Mouse (Mus musculus) midbrain, postnatal 0 days (tissue): ENCODE results near the gene Daam1. TPM values are rescaled to one million over a fixed set of nuclear protein-coding genes. Genes with fewer than 3 reads are reported as not detected.

ENCODE experiments used
- ATAC-seq: fragments of 200-750 bp; cut with Nextera tagmentation; 2 replicates; pipeline ENCODE4 v1.8.0; 2017; ENCODE audit warnings: moderate number of reproducible peaks, mild to moderate bottlenecking, moderate TSS enrichment, moderate library complexity; ENCODE audit not compliant: low FRiP score
- DNase-seq: peaks from one replicate; pipeline ENCODE4 v3.0.0-alpha.2; 2015; ENCODE audit warnings: low spot score
- H3K27ac ChIP-seq: fragments of 300-500 bp; sonication (generic); 2 replicates; pipeline ENCODE4 v1.5.1; 2014; ENCODE audit warnings: low read depth, mild to moderate bottlenecking, low read length, mixed read lengths
- H3K27me3 ChIP-seq: fragments of 300-500 bp; sonication (generic); 2 replicates; pipeline ENCODE4 v1.6.1; 2014; ENCODE audit warnings: low read length, control low read depth, mixed read lengths; ENCODE audit not compliant: insufficient read depth
- H3K36me3 ChIP-seq: fragments of 300-500 bp; sonication (generic); 2 replicates; pipeline ENCODE4 v1.6.1; 2014; ENCODE audit warnings: low read length, control low read depth, mixed read lengths; ENCODE audit not compliant: insufficient read depth
- H3K4me1 ChIP-seq: fragments of 300-500 bp; sonication (generic); 2 replicates; pipeline ENCODE4 v1.6.1; 2014; ENCODE audit warnings: mild to moderate bottlenecking, control low read depth, antibody characterized with exemption, low read length, mixed read lengths; ENCODE audit not compliant: insufficient read depth
- H3K4me2 ChIP-seq: fragments of 300-500 bp; sonication (generic); 2 replicates; pipeline ENCODE4 v1.6.1; 2014; ENCODE audit warnings: low read depth, mild to moderate bottlenecking, low read length, mixed read lengths; ENCODE audit not compliant: poor library complexity, severe bottlenecking
- H3K4me3 ChIP-seq: fragments of 300-500 bp; sonication (generic); 2 replicates; pipeline ENCODE4 v1.5.1; 2014; ENCODE audit warnings: low read depth, mild to moderate bottlenecking, low read length, moderate library complexity
- H3K9ac ChIP-seq: fragments of 300-500 bp; sonication (generic); replicated peaks from 2 replicates; pipeline ENCODE4 v1.6.1; 2014; ENCODE audit warnings: mild to moderate bottlenecking, low read length, moderate library complexity, mixed read lengths; ENCODE audit not compliant: poor library complexity, severe bottlenecking
- H3K9me3 ChIP-seq: fragments of 300-500 bp; sonication (generic); 2 replicates; pipeline ENCODE4 v1.6.1; 2016; ENCODE audit warnings: low read length, control low read depth
- CTCF ChIP-seq: IDR thresholded peaks from 2 replicates; pipeline ENCODE4 v1.5.1; 2016; ENCODE audit warnings: antibody characterized with exemption, mild to moderate bottlenecking
- WGBS: fragments of 180-500 bp; shearing (Covaris S2); extraction: QIAGEN DNeasy Blood & Tissue Kit; methylation state at CpG from one replicate; pipeline ENCODE4 v1.1.7; 2014; 5-methylcytosine and 5-hydroxymethylcytosine counted together
- polyA plus RNA-seq: library from polyadenylated mRNA; unstranded; fragments of >200 nt; fragmentation: Nextera tagmentation; extraction: Ambion mirVana; gene quantifications from 2 replicates; pipeline ENCODE4 v1.2.1, GENCODE M21; 2015
- total RNA-seq: library from RNA; depleted of rRNA; stranded (reverse); fragments of >200 nt; gene quantifications from 2 replicates; pipeline ENCODE4 v1.2.3, GENCODE M21; 2014

Daam1 gene
- total and polyA plus RNA-seq, 2 experiments from 2014 or later: 27.3 to 86.0 TPM

DNA sequence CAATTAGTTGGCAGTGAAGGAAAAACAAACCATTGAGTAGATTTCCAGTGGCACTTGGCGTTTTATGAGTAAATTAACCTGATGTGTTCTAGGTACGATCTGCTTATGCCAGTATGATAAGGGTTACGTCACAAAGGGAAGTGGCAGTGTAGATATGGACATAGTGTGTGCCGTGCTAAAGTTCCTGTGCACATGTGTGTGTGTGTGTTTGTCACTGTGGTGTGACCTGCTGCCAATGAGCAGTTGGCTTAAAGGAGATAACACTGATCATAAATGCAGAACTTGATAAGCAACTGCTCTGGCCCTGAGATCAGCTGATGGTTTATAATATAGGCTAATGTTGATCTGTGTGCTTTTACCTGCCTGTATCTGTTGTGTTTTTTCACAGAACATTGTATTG, 73.4 kb downstream of the Daam1 start:
- H3K27ac ChIP-seq: no peak overlapping the region

DNA sequence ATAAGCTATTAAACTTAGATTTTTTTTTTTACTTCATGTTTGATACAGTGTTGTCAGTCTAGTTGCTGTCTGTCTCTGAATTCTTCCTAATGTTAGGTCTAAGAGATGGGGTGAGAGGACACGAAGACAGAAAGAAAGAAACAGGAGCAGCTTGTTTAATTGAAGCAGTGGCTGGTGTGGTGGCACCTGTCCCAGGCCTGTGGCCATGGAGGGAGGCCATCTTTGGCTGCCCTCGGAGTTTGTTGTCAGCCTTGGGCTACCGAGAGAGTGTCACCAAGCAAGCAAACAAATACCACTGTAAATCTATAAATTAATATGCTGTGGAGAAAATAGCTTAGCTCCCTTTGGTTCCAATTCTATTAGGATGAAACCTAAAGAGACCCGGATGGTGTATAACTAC, 74.0 kb downstream of the Daam1 start:
- 77% methylated on average over 4 of the region's 4 CpGs for WGBS
- no peak overlapping the region for H3K4me3 ChIP-seq

More for the DNA sequence above, 73.4 kb downstream of the Daam1 start:
- Histone ChIP-seq H3K4me3 (no peak overlapping the region), H3K4me1 (peaks cover 5% of the 10 kb centered on the region; the same call in 1 of the 2 replicates), H3K36me3 (0 out of 2 replicates have a peak, but pooled peaks cover 4% of the 10 kb centered on the region), H3K4me2 (no peak overlapping the region), H3K9me3 (no peaks in the 10 kb centered on the region), H3K27me3 (no peaks in the 10 kb centered on the region), H3K9ac (no peak overlapping the region)
- no peak for TF ChIP-seq CTCF
- 87% methylated on average over 4 of the region's 4 CpGs for WGBS
- DNase-seq: no peak
- ATAC-seq: no peak

GRCm38 (mm10) chr12:71905640-71906320, 74.9 kb downstream of the Daam1 start:
- ATAC-seq: no peak

More for the DNA sequence above, 74.0 kb downstream of the Daam1 start:
- H3K27ac ChIP-seq: no peak overlapping the region
- H3K9ac ChIP-seq: no peak overlapping the region
- no peak for TF ChIP-seq CTCF
- peaks cover 5% of the 10 kb centered on the region; the same call in 1 of the 2 replicates for H3K4me1 ChIP-seq
- no peak for ATAC-seq
- no peaks in the 10 kb centered on the region for H3K27me3 ChIP-seq
- H3K36me3 ChIP-seq: 0 out of 2 replicates have a peak, but pooled peaks cover 4% of the 10 kb centered on the region
- no peak for DNase-seq
- no peak overlapping the region for H3K4me2 ChIP-seq
- H3K9me3 ChIP-seq: no peaks in the 10 kb centered on the region

GRCm38 (mm10) chr12:71906582-71907267, 75.8 kb downstream of the Daam1 start:
- peak; percentile 78 for ATAC-seq
- DNase-seq: peak; percentile 69

More at GRCm38 (mm10) chr12:71905640-71906320, 74.9 kb downstream of the Daam1 start:
- Histone ChIP-seq H3K27ac (no peak overlapping the region), H3K27me3 (no peaks in the 10 kb centered on the region), H3K9me3 (no peaks in the 10 kb centered on the region), H3K9ac (no peak overlapping the region), H3K4me2 (no peak overlapping the region), H3K4me3 (no peak overlapping the region), H3K4me1 (peaks cover 5% of the 10 kb centered on the region; the same call in 1 of the 2 replicates), H3K36me3 (0 out of 2 replicates have a peak, but pooled peaks cover 4% of the 10 kb centered on the region)
- DNase-seq: no peak
- TF ChIP-seq CTCF: no peak
- WGBS: 88% methylated on average over 13 of the region's 13 CpGs

DNA sequence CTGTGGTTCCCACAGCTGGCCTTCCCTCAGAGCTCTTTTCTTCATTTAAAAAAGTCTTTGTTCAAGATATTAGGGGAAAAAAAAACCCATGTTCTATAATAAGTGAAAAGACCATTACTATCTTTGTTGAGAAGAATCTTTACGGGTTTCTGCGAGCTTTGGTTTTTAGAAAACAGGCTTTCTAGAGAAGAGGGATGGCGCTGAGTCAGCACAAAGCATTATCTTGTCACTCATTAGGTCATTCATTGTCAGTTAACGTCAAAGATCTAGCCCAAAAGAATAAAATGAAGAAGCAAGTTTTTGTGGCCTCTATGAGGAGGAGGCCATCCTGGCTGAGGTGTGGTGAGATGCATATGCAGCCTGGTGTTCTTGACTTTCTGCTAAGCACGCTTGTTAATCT, 78.1 kb downstream of the Daam1 start:
- H3K4me3 ChIP-seq: no peak overlapping the region
- ATAC-seq (no peak), DNase-seq (no peak)
- no peaks in the 10 kb centered on the region for H3K27me3 ChIP-seq
- peaks cover 5% of the 10 kb centered on the region; the same call in 1 of the 2 replicates for H3K4me1 ChIP-seq
- H3K27ac ChIP-seq: no peak overlapping the region
- WGBS: 84% methylated on average over 5 of the region's 5 CpGs
- no peaks in the 10 kb centered on the region for H3K9me3 ChIP-seq
- H3K4me2 ChIP-seq: no peak overlapping the region
- no peak overlapping the region for H3K9ac ChIP-seq
- no peak for TF ChIP-seq CTCF
- H3K36me3 ChIP-seq: no peaks in the 10 kb centered on the region

More at GRCm38 (mm10) chr12:71906582-71907267, 75.8 kb downstream of the Daam1 start:
- H3K4me3 ChIP-seq: no peak overlapping the region
- H3K4me1 ChIP-seq: peaks cover 5% of the 10 kb centered on the region; the same call in 1 of the 2 replicates
- no peak for TF ChIP-seq CTCF
- H3K9me3 ChIP-seq: no peaks in the 10 kb centered on the region
- H3K36me3 ChIP-seq: no peaks in the 10 kb centered on the region
- H3K9ac ChIP-seq: no peak overlapping the region
- 74% methylated on average over 12 of the region's 12 CpGs for WGBS
- H3K27me3 ChIP-seq: no peaks in the 10 kb centered on the region
- H3K4me2 ChIP-seq: no peak overlapping the region
- 0 out of 2 replicates have a peak overlapping the region, but pooled peaks have one; percentile 3 for H3K27ac ChIP-seq

- Histone ChIP-seq H3K9me3 (no peaks in the 10 kb centered on the region), H3K4me2 (no peak overlapping the region), H3K4me1 (peaks cover 5% of the 10 kb centered on the region; the same call in 1 of the 2 replicates), H3K36me3 (no peaks in the 10 kb centered on the region), H3K27ac (no peak overlapping the region), H3K27me3 (no peaks in the 10 kb centered on the region), H3K9ac (no peak overlapping the region), H3K4me3 (no peak overlapping the region)
- DNase-seq (no peak), ATAC-seq (no peak)
- WGBS: 59% methylated on average over 7 of the region's 7 CpGs
- TF ChIP-seq CTCF: no peak
These were observed 79.4 kb downstream of the Daam1 start for GRCm38 (mm10) chr12:71910246-71910645.
